Mouse (Mus musculus): ENCODE measurements at regions not wholly inside any gene's neighbourhood (a gene's known extent, or its start where the extent isn't known, plus 50 kb on each side); places are given as distances from the start of the nearest gene placed in this dataset.

DNA sequence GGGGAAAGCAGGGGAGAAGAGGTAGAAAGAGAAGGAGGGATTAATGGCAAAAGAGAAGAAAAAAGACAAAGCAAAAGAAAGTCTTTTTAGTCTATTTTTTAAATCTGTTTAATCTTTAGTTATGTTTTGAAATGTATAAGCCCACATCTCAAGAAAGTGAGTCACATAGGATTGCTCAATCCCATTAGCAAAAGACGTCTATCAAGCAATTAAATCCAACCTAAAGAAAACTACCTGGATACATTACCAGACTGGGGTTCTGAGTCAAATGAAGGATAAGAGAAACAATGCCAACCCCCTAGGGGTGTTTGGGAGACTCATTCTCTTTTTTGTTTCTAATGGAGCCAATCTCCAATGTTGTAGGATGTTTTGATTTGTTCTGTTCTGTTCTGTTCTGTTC, 231.4 kb downstream of the Tgfb2 start:
- no peak for TF ChIP-seq POLR2A (IDR thresholded peaks at IDR 0.05; ENCODE audit: extremely low read depth, insufficient read depth, low read length)
- TF ChIP-seq CTCF (IDR thresholded peaks at IDR 0.05; ENCODE audit: extremely low read depth, insufficient read depth, low read length), result no peak

Measured in cortical plate, adult 2 months (tissue).